Mouse (Mus musculus) megakaryocyte progenitor cell, adult 5-6 weeks (primary cell): Measurements from ENCODE around the gene Acoxl. TPM values are rescaled to one million over a fixed set of nuclear protein-coding genes. Genes with fewer than 3 reads are reported as not detected.
"Not testable (repeated sequence)": the region's sequence is repeated elsewhere in the genome, so short reads cannot be mapped to it uniquely, and the experiment has no call there.

Experiments used
- ATAC-seq: replicated peaks from 2 replicates; pipeline ENCODE4 v1.8.0; 2016; ENCODE audit warnings: mild to moderate bottlenecking, moderate TSS enrichment, inconsistent platforms; ENCODE audit not compliant: poor library complexity
- total RNA-seq, 2 experiments: library from RNA; stranded (forward) in 1 of 2; stranded (reverse) in 1 of 2; fragments of 157-497, 149-512 nt in 1 of 2; fragments of 200-1000 nt in 1 of 2; gene quantifications; 2 replicates each; pipeline versions ENCODE4 v1.2.3 to v1.2.4; 2015 to 2017

Gene Acoxl
- total RNA-seq, 2 experiments from 2014 or later, result not detected

- ATAC-seq, result no peak
Observed at GRCm38 (mm10) chr2:128071791-128072190, 233.1 kb downstream of the Acoxl start.

- peak; percentile 65 for ATAC-seq
Observed at GRCm38 (mm10) chr2:128072944-128073343, 234.3 kb downstream of the Acoxl start.

- no peak for ATAC-seq
Observed at GRCm38 (mm10) chr2:128073603-128074002, 234.9 kb downstream of the Acoxl start.

GRCm38 (mm10) chr2:128076936-128077335, 238.3 kb downstream of the Acoxl start:
- ATAC-seq, result no peak

- ATAC-seq, result peak; percentile 46; the same call in 1 of the 2 replicates
Observed at GRCm38 (mm10) chr2:128078859-128079258, 240.2 kb downstream of the Acoxl start.

- no peak for ATAC-seq
Observed at GRCm38 (mm10) chr2:128079316-128079715, 240.6 kb downstream of the Acoxl start.

GRCm38 (mm10) chr2:128083844-128084243, 245.2 kb downstream of the Acoxl start:
- ATAC-seq, result no peak

GRCm38 (mm10) chr2:128084607-128085006, 245.9 kb downstream of the Acoxl start:
- ATAC-seq, result peak; percentile 87

GRCm38 (mm10) chr2:128085481-128085880, 246.8 kb downstream of the Acoxl start:
- ATAC-seq, result peak; percentile 54

- no peak for ATAC-seq
Observed at GRCm38 (mm10) chr2:128086301-128086886, 247.7 kb downstream of the Acoxl start.

- no peak for ATAC-seq
Observed at GRCm38 (mm10) chr2:128086996-128087526, 248.4 kb downstream of the Acoxl start.

GRCm38 (mm10) chr2:128087798-128088545, 249.3 kb downstream of the Acoxl start:
- ATAC-seq, result no peak

- no peak for ATAC-seq
Observed at GRCm38 (mm10) chr2:128090283-128090885, 251.7 kb downstream of the Acoxl start.

GRCm38 (mm10) chr2:128091431-128092369, 253.0 kb downstream of the Acoxl start:
- no peak for ATAC-seq

GRCm38 (mm10) chr2:128092451-128092850, 253.8 kb downstream of the Acoxl start:
- no peak for ATAC-seq

- ATAC-seq, result peak; percentile 44; the same call in 1 of the 2 replicates
Observed at GRCm38 (mm10) chr2:128094196-128094595, 255.5 kb downstream of the Acoxl start.

GRCm38 (mm10) chr2:128094602-128095001, 255.9 kb downstream of the Acoxl start:
- no peak for ATAC-seq

GRCm38 (mm10) chr2:128095270-128095669, 256.6 kb downstream of the Acoxl start:
- no peak for ATAC-seq

- no peak for ATAC-seq
Observed at GRCm38 (mm10) chr2:128096070-128096469, 257.4 kb downstream of the Acoxl start.

GRCm38 (mm10) chr2:128098118-128098517, 259.4 kb downstream of the Acoxl start:
- ATAC-seq, result not testable (repeated sequence)

GRCm38 (mm10) chr2:128102086-128102485, 263.4 kb downstream of the Acoxl start:
- ATAC-seq, result no peak
